Mouse (Mus musculus): ENCODE data around the gene Rrp12.

- no peak for TF ChIP-seq CTCF (IDR thresholded peaks at IDR 0.05; ENCODE audit: low read depth)
- TF ChIP-seq EP300 (IDR thresholded peaks at IDR 0.05; ENCODE audit: low read depth), result peak; percentile 89
These were observed 10.5 kb upstream of the Rrp12 start for GRCm38 (mm10) chr19:41906311-41907078.

Measured in liver, postnatal 0 days (tissue).